Mouse (Mus musculus) midbrain, embryonic 16.5 days (tissue): ENCODE measurements around the gene Olfr506. TPM values are rescaled to one million over a fixed set of nuclear protein-coding genes. Genes with fewer than 3 reads are reported as not detected.

Experiments used
- ATAC-seq: fragments of 200-750 bp; cut with Nextera tagmentation; 2 replicates; pipeline ENCODE4 v1.8.0; 2017; ENCODE audit warnings: moderate TSS enrichment
- H3K27ac ChIP-seq: fragments of 300-500 bp; sonication (generic); 2 replicates; pipeline ENCODE4 v1.5.1; 2014; ENCODE audit warnings: mild to moderate bottlenecking, low read length, mixed read lengths
- H3K27me3 ChIP-seq: fragments of 300-500 bp; sonication (generic); 2 replicates; pipeline ENCODE4 v1.6.1; 2014; ENCODE audit warnings: low read depth, low read length, mixed read lengths; ENCODE audit not compliant: control insufficient read depth, insufficient read depth
- H3K36me3 ChIP-seq: fragments of 300-500 bp; sonication (generic); 2 replicates; pipeline ENCODE4 v1.6.1; 2014; ENCODE audit warnings: mild to moderate bottlenecking, low read length, moderate library complexity, mixed read lengths; ENCODE audit not compliant: control insufficient read depth, insufficient read depth
- H3K4me1 ChIP-seq: fragments of 300-500 bp; sonication (generic); 2 replicates; pipeline ENCODE4 v1.6.1; 2014; ENCODE audit warnings: mild to moderate bottlenecking, low read length, mixed read lengths; ENCODE audit not compliant: control insufficient read depth, insufficient read depth
- H3K4me2 ChIP-seq: fragments of 300-500 bp; sonication (generic); 2 replicates; pipeline ENCODE4 v1.6.1; 2014; ENCODE audit warnings: mild to moderate bottlenecking, low read length, mixed read lengths
- H3K4me3 ChIP-seq: fragments of 300-500 bp; sonication (generic); 2 replicates; pipeline ENCODE4 v1.5.1; 2014; ENCODE audit warnings: low read depth, mild to moderate bottlenecking, low read length, moderate library complexity, mixed read lengths
- H3K9ac ChIP-seq: fragments of 300-500 bp; sonication (generic); 2 replicates; pipeline ENCODE4 v1.6.1; 2014; ENCODE audit warnings: low read depth, low read length, mixed read lengths
- H3K9me3 ChIP-seq: fragments of 300-500 bp; sonication (generic); replicated peaks from 2 replicates; pipeline ENCODE4 v1.6.1; 2014; ENCODE audit warnings: mild to moderate bottlenecking, low read length, mixed read lengths; ENCODE audit not compliant: control insufficient read depth, poor library complexity, severe bottlenecking
- WGBS: fragments of 180-500 bp; shearing (Covaris S2); extraction: QIAGEN DNeasy Blood & Tissue Kit; methylation state at CpG from one replicate; pipeline ENCODE4 v1.1.7; 2014; 5-methylcytosine and 5-hydroxymethylcytosine counted together
- polyA plus RNA-seq: library from polyadenylated mRNA; unstranded; fragments of >200 nt; fragmentation: Nextera tagmentation; extraction: Ambion mirVana; gene quantifications from 2 replicates; pipeline ENCODE4 v1.2.1, GENCODE M21; 2015

Gene Olfr506
- polyA plus RNA-seq, 1 experiment from 2014 or later: not detected

GRCm38 (mm10) chr7:108662419-108662818 is 51.8 kb downstream of the Olfr506 start:
- H3K36me3 ChIP-seq: no peaks in the 10 kb centered on the region
- no peak overlapping the region for H3K27ac ChIP-seq
- H3K4me2 ChIP-seq: no peak overlapping the region
- H3K9me3 ChIP-seq: no peaks in the 10 kb centered on the region
- H3K27me3 ChIP-seq: no peaks in the 10 kb centered on the region
- ATAC-seq: no peak
- no peaks in the 10 kb centered on the region for H3K4me1 ChIP-seq
- H3K4me3 ChIP-seq: no peak overlapping the region
- no peak overlapping the region for H3K9ac ChIP-seq
- 86% methylated on average over 3 of the region's 3 CpGs for WGBS

Other genes starting within 250 kb of the Olfr506 start
- not detected in 2 replicates for gene Olfr494, start 245.5 kb upstream of the Olfr506 start, polyA plus RNA-seq
- gene Olfr495, start 217.6 kb upstream of the Olfr506 start, polyA plus RNA-seq: not detected in 2 replicates
- not detected in 2 replicates for gene Olfr497, start 190.4 kb upstream of the Olfr506 start, polyA plus RNA-seq
- gene Olfr498, start 145.5 kb upstream of the Olfr506 start, polyA plus RNA-seq: not detected in 2 replicates
- not detected in 2 replicates for gene Olfr502, start 85.7 kb upstream of the Olfr506 start, polyA plus RNA-seq
- not detected in 2 replicates for gene Olfr503, start 66.3 kb upstream of the Olfr506 start, polyA plus RNA-seq
- not detected in 2 replicates for gene Olfr504, start 45.0 kb upstream of the Olfr506 start, polyA plus RNA-seq
- not detected in 2 replicates for gene Olfr507, start 11.0 kb downstream of the Olfr506 start, polyA plus RNA-seq
- not detected in 2 replicates for gene Olfr508, start 19.2 kb downstream of the Olfr506 start, polyA plus RNA-seq
- not detected in 2 replicates for gene Olfr509, start 41.1 kb downstream of the Olfr506 start, polyA plus RNA-seq
- gene Olfr510, start 55.6 kb downstream of the Olfr506 start, polyA plus RNA-seq: not detected in 2 replicates
- not detected in 2 replicates for gene Olfr512, start 102.5 kb downstream of the Olfr506 start, polyA plus RNA-seq
- not detected in 2 replicates for gene Olfr513, start 140.2 kb downstream of the Olfr506 start, polyA plus RNA-seq
- gene Olfr514, start 215.2 kb downstream of the Olfr506 start, polyA plus RNA-seq: not detected in 2 replicates
- gene Olfr516, start 239.7 kb downstream of the Olfr506 start, polyA plus RNA-seq: not detected in 2 replicates